Comparison of ENCODE assay signal across 4 mouse cellular contexts in the genomic region with DNA sequence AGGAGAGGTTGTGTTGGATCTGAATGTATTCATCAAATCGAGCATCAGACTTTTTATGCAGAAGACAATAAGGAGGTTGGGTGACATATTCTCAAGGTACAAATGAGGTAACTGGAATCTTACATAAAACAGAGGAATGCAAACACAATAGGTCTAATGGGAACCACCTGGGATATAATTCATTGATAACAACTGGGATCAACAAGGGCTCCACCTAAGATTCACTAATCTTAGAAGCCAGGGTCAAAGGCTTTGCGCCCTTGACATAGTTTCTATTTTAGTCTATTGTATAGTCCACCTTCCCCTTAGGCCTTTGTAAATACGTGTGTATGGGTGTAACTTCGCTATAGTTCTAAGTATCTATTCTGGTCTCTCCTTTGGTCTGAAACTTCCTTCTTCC.
DNase-seq lines count a peak whose midpoint lies in the region.
"Not testable (repeated sequence)": the region's sequence is repeated elsewhere in the genome, so short reads cannot be mapped to it uniquely, and the experiment has no call there.

No protein-coding gene starts in this region.

- in situ Hi-C loops in ES-E14 (cut with MboI; ENCODE audit: low sequenced_read_pairs in 2 of 2, unreplicated experiment in 2 of 2) = not testable (repeated sequence)

- not testable (repeated sequence) for H3K9ac ChIP-seq in ES-E14 (ENCODE audit: insufficient read depth, low read depth, low read length, poor library complexity, severe bottlenecking)

- DNase-seq in ES-CJ7 (ENCODE audit: low read depth, low spot score) (peak; percentile 16), R1 (ENCODE audit: low read depth, low spot score) (peak; percentile 57), ZHBTc4 (ENCODE audit: low read depth, low spot score) (peak; percentile 58)
- DNase-seq in ES-E14 (ENCODE audit: low read depth, low spot score) = not testable (repeated sequence)

- H3K9me3 ChIP-seq in ES-E14 (ENCODE audit: control insufficient read depth, insufficient read depth, low read depth, low read length) = not testable (repeated sequence)

- H3K36me3 ChIP-seq in ES-E14 (ENCODE audit: control insufficient read depth, insufficient read depth, low read length, poor library complexity, severe bottlenecking) = not testable (repeated sequence)

- not testable (repeated sequence) for H3K4me1 ChIP-seq in ES-E14 (ENCODE audit: control insufficient read depth in 2 of 2, insufficient read depth in 2 of 2, low read length in 2 of 2, poor library complexity in 1 of 2)

- H3K27ac ChIP-seq in ES-E14 (ENCODE audit: insufficient read depth, low read depth, low read length, poor library complexity, severe bottlenecking) = peak overlapping the region; percentile 64; the same call in 1 of the 2 replicates

- H3K4me3 ChIP-seq in ES-E14 (ENCODE audit: insufficient read depth in 1 of 2, low read depth in 1 of 2, low read length in 2 of 2, poor library complexity in 1 of 2, severe bottlenecking in 1 of 2) = not testable (repeated sequence)
